Mouse (Mus musculus) left cerebral cortex, postnatal 25 days (tissue): ENCODE data around the gene Gcc1. TPM values are rescaled to one million over a fixed set of nuclear protein-coding genes. Genes with fewer than 3 reads are reported as not detected.

ENCODE experiments used
- DNase-seq, 2 experiments: peaks; one replicate each; pipeline ENCODE4 v3.0.0; 2022; ENCODE audit warnings: low spot score in 2 of 2, mixed read lengths in 1 of 2
- intact Hi-C: fragments of 180-260 bp; cut with DNase I; formaldehyde crosslinking; loops from one replicate; pipeline ENCODE4 v1.15.1; 2025
- total RNA-seq, 2 experiments: library from RNA; stranded (reverse); gene quantifications; 2 replicates each; pipeline ENCODE4 v1.2.3; 2021

Gene Gcc1
- total RNA-seq, 2 experiments from 2014 or later, result 17.6 to 19.6 TPM

GRCm38 (mm10) chr6:28423767-28424695 lies 4.2 kb downstream of the Gcc1 start:
- intact Hi-C loops, result loop anchor here (1.0 to 10.0 kb wide), 3 partner anchors 56 to 601 kb away; partner anchors contain the start of gene Lrrc4
- peak; percentile 56 to 57 for DNase-seq

- peak; percentile 91 to 93 for DNase-seq
- intact Hi-C loops, result loop anchor here (5.0 to 10.0 kb wide), 2 partner anchors 409 to 601 kb away; partner anchors contain the start of gene Lrrc4
Measured at GRCm38 (mm10) chr6:28423313-28423712, 4.9 kb downstream of the Gcc1 start, which contains the start of gene Arf5. TSS of gene Arf5 (plus strand) at chr6:28423560.

- no peak for DNase-seq
- intact Hi-C loops, result loop anchor here (5.0 to 10.0 kb wide), 2 partner anchors 410 to 602 kb away; partner anchors contain the start of gene Lrrc4
Measured at GRCm38 (mm10) chr6:28422651-28423290, 5.4 kb downstream of the Gcc1 start.

GRCm38 (mm10) chr6:28421469-28422000 lies 6.7 kb downstream of the Gcc1 start:
- DNase-seq, result peak; percentile 91 to 96
- intact Hi-C loops, result loop anchor here (5.0 to 10.0 kb wide), 2 partner anchors 411 to 603 kb away; partner anchors contain the start of gene Lrrc4

- intact Hi-C loops, result loop anchor here (5.0 to 10.0 kb wide), 2 partner anchors 411 to 604 kb away; partner anchors contain the start of gene Lrrc4
- DNase-seq, result no peak
Measured at GRCm38 (mm10) chr6:28420865-28421264, 7.3 kb downstream of the Gcc1 start.

GRCm38 (mm10) chr6:28420361-28420760 lies 7.8 kb downstream of the Gcc1 start:
- no peak for DNase-seq

GRCm38 (mm10) chr6:28419673-28420072 lies 8.5 kb downstream of the Gcc1 start:
- intact Hi-C loops, result loop anchor here (2.0 to 10.0 kb wide), 3 partner anchors 159 to 605 kb away; partner anchors contain the start of gene Lrrc4
- no peak for DNase-seq

More at GRCm38 (mm10) chr6:28420361-28420760, 7.8 kb downstream of the Gcc1 start:
- intact Hi-C loops, result loop anchor here (5.0 to 10.0 kb wide), 2 partner anchors 412 to 604 kb away; partner anchors contain the start of gene Lrrc4

- DNase-seq, result peak; percentile 55 to 57
- intact Hi-C loops, result loop anchor here (2.0 kb wide), 1 partner anchor 158 kb away; no protein-coding TSS in a partner anchor
Measured at GRCm38 (mm10) chr6:28418449-28418848, 9.7 kb downstream of the Gcc1 start.

- intact Hi-C loops, result no loop called here
- DNase-seq, result no peak
Measured at GRCm38 (mm10) chr6:28416981-28417380, 11.2 kb downstream of the Gcc1 start.

GRCm38 (mm10) chr6:28411236-28411635 lies 17.0 kb downstream of the Gcc1 start:
- intact Hi-C loops, result no loop called here
- DNase-seq, result no peak

- intact Hi-C loops, result no loop called here
Measured at GRCm38 (mm10) chr6:28410053-28410452, 18.1 kb downstream of the Gcc1 start.

GRCm38 (mm10) chr6:28399791-28400190 lies 28.4 kb downstream of the Gcc1 start:
- intact Hi-C loops, result no loop called here
- DNase-seq, result no peak

More at GRCm38 (mm10) chr6:28410053-28410452, 18.1 kb downstream of the Gcc1 start:
- DNase-seq, result no peak

GRCm38 (mm10) chr6:28398726-28399125 lies 29.5 kb downstream of the Gcc1 start:
- no peak for DNase-seq
- intact Hi-C loops, result no loop called here

GRCm38 (mm10) chr6:28397681-28398203 lies 30.4 kb downstream of the Gcc1 start, which contains the start of gene Zfp800:
TSS of gene Zfp800 (minus strand) at chr6:28398005.
- DNase-seq, result no peak
- intact Hi-C loops, result no loop called here

- DNase-seq, result peak; percentile 27 to 33
- intact Hi-C loops, result no loop called here
Measured at GRCm38 (mm10) chr6:28396853-28397457, 31.2 kb downstream of the Gcc1 start.

GRCm38 (mm10) chr6:28396051-28396852 lies 31.9 kb downstream of the Gcc1 start:
- intact Hi-C loops, result no loop called here
- no peak for DNase-seq

GRCm38 (mm10) chr6:28389038-28389437 lies 39.2 kb downstream of the Gcc1 start:
- no peak for DNase-seq

GRCm38 (mm10) chr6:28385169-28385568 lies 43.0 kb downstream of the Gcc1 start:
- no peak for DNase-seq
- intact Hi-C loops, result no loop called here

More at GRCm38 (mm10) chr6:28389038-28389437, 39.2 kb downstream of the Gcc1 start:
- intact Hi-C loops, result no loop called here
